Mouse (Mus musculus) left cerebral cortex, adult 18-20 months (tissue): ENCODE measurements around the gene Ndc80. TPM values are rescaled to one million over a fixed set of nuclear protein-coding genes. Genes with fewer than 3 reads are reported as not detected.
"Not testable (repeated sequence)": the region's sequence is repeated elsewhere in the genome, so short reads cannot be mapped to it uniquely, and the experiment has no call there.

ENCODE experiments used
- DNase-seq, 2 experiments: peaks; one replicate each; pipeline ENCODE4 v3.0.0; 2021 to 2022; ENCODE audit warnings: low spot score in 2 of 2, mixed read lengths in 1 of 2
- long read RNA-seq, 2 experiments: library from polyadenylated mRNA; stranded (forward); transcript quantifications; one replicate each; pipeline ENCODE4 v2.0.0; 2021
- total RNA-seq, 2 experiments: library from RNA; stranded (reverse); gene quantifications; 2 replicates each; pipeline ENCODE4 v1.2.3; 2021

Gene Ndc80
- under 1 TPM in 1 of 2 experiments, not detected in 1; 0.21 TPM for total RNA-seq
- long read RNA-seq, experiment 1: 0 reads
- long read RNA-seq, experiment 2: 0 reads

DNA sequence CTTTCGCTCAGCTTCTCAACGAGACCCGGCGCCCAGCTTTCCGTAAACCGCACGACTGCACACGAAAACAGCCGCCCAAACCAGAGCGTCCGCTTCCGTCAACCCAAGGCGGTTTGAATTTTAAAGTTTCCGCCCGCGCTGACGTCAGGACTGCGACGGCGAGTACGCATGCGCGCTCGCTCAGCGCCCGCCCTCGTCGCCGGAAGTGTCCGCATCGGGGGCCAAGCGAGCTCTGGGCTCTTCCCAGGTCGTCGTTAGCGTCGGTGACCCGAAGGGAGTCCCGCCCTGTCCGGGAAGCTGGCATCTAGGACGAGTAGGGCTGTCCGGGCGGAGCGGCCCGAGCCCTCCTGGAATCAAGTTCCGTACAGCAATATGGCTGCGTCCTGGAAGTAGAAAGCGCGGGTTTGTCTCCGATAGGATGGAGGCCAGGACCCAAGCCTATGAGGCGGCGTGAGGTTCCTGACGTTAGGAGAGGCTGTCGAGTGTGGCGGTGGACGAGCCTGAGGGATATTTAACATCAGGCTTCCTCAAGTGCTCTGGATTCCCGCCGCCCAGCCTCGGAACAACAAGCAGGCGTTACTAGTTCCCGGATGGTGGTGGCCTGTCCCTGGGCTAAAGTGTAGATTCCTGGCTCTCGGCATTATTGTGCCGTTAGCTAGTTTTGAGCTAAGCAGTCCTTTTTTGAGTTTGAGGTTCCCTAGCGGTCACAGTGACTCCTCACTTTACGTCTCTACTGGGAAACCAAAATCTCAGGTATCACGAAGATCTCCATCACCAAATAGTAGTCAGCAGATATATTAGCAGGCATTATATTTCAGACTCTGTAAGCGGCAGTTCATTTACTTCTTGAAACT lies at the start of gene Ndc80:
TSS of gene Ndc80 (minus strand) at position 147 of the 854 bp plus-strand sequence.
- peak; percentile 87 to 91 for DNase-seq

- peak; percentile 28 to 60 for DNase-seq
Measured at GRCm38 (mm10) chr17:71561631-71562030, 35.0 kb upstream of the Ndc80 start.

DNA sequence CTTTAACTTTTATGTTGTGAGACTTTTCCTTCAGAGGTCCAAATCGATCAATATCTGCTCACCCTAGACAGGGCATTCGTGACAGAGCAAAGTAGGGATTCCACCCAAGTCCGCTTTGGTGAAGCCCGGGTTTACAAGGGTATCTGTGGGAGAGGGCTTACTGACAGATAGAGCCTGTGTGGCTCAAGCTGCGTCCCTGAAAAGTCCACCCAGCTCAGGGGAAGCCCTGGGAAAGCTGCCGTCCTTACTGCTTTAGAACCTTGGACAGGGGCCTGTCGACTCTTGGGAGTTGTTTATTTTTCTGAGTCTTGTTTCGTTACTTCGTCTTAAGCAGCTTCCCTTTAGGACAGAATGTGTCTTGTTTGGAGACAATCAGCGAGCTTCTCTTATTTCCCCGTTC lies 26.2 kb upstream of the Ndc80 start:
- peak in 1 of 2 experiments; percentile 2 for DNase-seq

- DNase-seq: peak; percentile 81 to 89
Measured at GRCm38 (mm10) chr17:71551757-71552451, 25.2 kb upstream of the Ndc80 start, which contains the start of gene Spdya. Gene Spdya (plus strand): TSS chr17:71552061.

DNA sequence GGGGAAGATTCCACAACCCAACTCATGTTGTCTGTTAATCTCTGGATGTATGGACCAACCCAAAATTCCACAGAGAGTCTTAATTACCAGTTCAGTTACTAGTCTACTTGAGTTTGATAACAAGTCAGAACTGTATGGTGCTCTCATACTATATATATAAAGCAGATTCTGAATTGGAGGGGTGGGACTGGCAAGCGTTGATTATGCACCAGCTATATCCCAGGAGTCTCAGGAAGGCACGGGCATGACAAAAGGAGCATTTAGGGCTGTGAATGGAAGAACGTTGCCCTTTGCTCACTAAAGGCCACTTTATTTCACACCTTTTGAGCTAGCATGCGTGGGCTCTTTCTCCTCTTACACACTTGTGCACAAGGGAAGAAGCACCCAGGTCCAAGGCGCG lies 24.7 kb upstream of the Ndc80 start:
- no peak for DNase-seq

DNA sequence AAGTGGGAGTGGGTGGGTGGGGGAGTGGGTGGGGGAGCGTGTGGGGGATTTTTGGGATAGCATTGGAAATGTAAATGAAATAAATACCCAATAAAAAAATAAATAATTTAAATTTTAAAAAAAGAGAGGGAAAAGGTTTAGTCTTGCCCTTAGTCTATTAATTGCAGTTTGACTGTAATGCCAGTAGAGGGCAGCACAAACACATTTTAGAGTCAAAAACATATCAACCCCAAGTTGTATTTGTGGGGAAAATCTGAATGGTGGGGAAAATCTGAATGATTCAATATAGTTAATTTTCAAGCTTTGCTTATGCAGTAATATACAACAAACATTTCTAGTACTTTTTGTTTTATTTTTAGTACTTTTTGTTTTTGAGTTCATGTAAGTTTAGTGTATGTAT lies 21.9 kb upstream of the Ndc80 start:
- peak in 1 of 2 experiments; percentile 31 for DNase-seq

- DNase-seq: no peak
Measured at GRCm38 (mm10) chr17:71537164-71537563, 10.5 kb upstream of the Ndc80 start.

DNA sequence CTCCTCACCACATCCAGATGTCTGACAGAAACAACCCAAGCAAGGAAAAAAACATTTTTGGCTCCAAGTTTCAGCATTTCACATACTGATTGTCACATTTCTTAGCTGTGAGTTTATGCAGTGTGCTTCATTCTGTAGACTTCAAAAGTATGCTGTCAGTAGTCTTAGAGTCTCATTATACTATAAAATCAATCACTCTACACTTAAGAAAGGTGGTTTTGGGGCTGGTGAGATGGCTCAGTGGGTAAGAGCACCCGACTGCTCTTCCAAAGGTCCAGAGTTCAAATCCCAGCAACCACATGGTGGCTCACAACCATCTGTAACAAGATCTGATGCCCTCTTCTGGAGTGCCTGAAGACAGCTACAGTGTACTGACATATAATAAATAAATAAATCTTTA lies 8.9 kb upstream of the Ndc80 start:
- not testable (repeated sequence) for DNase-seq

DNA sequence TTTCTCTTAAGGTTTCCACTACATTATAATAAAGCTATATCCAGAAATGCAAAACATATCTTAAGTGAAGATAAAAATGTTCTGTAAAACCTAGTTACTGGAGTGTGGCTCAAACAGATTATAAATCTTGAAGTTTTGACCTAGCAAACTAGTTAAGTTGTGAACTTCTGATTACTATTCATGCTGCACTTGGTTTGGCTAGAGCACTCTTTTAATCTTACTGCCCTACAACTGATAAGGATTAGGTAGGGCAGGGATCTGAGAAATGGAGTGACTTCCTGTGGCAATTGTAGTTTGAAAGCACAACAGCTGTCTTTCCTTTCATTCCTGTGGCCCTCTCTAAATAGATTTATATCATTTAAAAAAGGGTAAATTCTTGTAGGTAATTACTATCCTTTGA lies 1.4 kb upstream of the Ndc80 start:
- no peak for DNase-seq

DNA sequence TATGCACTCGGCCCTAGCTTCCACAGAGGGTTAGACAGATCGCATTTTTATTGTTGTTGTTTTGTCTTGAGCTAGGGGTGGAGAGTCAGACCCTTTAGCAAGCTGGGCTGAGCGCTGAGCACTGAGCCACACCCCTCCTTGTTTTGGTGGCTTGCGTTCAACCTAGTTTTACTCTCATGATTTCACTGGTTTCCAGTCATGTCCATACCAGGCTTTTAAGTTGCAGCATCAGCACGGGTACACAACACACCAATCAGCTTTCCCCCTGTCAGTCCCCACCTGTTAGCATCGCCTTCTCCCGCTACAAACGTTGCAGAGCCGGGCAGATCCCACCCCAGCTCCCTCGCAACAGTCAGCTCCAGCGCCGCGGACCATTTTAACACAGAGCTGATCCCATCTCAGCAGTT lies 352 bp downstream of the Ndc80 start:
- no peak for DNase-seq

DNA sequence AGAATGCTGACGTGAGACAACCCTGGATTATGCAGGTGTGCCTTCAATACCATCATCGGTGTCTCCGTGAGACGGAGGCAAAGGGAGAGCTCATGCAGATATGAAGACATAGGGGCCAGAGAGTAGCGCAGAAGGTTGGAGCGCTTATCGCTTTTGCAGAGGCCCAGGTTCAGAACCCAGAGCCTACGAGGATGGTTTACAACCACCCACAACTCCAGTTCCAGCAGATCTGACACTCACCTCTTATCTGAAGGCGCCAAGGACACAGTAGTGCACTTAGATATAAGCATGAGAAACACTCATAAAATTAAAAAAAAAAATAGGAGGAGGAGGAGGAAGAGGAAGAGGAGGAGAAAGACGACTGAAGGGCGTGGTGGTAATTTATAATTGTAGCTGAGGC lies 16.4 kb downstream of the Ndc80 start:
- DNase-seq: no peak

DNA sequence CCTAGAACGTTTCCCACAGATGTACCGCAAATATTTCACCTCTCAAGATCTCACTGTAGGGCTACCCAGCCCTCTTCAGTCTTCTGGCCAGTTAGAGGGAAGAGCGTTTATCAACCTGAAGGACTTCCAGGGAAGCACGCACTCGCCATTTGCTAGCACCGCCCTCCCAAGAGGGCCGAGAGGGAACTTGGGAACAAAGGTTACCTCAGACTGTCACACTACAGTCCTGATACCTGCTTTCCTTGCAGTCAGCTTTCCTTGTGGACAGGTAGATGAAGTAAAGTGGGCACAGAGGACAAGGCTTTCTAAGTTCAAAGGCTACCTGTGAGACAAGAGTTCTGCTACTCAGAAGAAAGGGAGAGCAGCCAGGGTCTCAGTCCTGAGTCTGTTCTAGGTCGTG lies 19.8 kb downstream of the Ndc80 start:
- DNase-seq: no peak

- DNase-seq: no peak
Measured at GRCm38 (mm10) chr17:71495784-71496183, 30.9 kb downstream of the Ndc80 start.

DNA sequence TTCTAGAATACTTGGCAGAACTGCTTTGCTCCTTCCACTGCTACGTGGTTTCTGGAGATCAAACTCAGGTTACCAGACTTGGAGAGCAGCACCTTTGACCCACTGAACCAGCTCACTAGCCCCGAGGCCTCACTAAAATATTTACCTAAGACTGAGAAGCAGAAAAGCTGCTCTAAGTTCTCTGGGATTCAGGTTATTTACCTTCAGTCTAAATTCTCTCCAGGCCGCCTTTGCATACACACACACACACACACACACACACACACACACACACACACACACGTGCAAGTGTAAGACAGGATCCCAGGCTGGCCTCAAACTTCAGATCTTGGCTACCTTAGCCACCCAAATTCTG lies 35.3 kb downstream of the Ndc80 start:
- DNase-seq: no peak

- no peak for DNase-seq
Measured at GRCm38 (mm10) chr17:71490666-71491331, 35.9 kb downstream of the Ndc80 start.

- no peak for DNase-seq
Measured at GRCm38 (mm10) chr17:71489703-71490461, 36.8 kb downstream of the Ndc80 start.

GRCm38 (mm10) chr17:71486231-71486851 lies 40.3 kb downstream of the Ndc80 start:
- DNase-seq: no peak

- no peak for DNase-seq
Measured at GRCm38 (mm10) chr17:71485791-71486230, 40.8 kb downstream of the Ndc80 start.

DNA sequence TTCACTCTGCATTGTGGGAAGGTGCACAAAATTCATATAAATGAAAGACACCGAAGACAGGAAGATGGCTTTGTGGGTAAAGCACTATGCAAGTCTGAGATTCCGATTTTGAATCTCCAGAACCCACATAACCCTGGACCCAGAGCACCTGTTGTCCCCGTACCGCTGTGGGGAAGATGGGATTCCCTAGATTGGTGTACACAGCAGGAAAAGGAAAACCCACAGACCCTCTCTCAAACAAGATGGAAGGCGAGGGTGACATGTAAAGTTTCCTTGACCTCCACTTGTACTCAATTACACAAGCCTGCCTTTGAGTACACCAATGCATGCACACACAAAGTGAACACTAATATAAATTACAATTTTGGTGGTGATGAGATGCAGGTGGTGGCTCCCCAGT lies 41.9 kb downstream of the Ndc80 start:
- DNase-seq: no peak

DNA sequence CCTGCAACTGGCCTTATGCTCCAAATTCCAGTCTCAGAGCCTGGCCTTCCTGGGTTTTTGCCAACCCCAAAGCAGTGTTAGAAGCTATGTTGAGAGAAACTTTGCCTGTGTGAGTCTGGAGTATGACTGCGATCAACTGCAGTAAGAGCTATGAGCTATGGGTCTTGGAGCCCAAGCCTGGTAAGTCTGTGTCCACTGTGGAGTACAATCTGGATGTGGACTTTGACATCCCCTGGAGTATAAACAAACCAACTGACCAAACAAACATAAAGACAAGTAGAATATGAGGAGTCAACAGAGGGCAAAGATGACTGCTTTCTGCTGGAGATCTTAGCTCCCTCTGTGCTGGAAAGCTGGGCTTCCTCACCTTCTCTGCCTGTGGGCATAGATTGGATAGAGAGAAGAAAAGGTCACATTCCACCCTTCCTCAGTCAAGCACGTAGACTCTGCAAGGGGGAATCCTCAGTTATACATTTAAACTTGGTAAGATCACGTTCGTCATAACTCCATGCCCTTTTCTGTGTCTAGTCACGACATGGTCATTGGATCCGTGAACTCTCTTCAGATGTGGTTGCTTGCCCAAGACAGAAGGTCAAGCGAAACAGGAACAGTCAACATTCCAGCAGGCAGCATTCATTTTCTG lies 43.1 kb downstream of the Ndc80 start:
- no peak for DNase-seq
